Mouse (Mus musculus): ENCODE measurements around the gene Sec14l5. TPM values are rescaled to one million over a fixed set of nuclear protein-coding genes. Genes with fewer than 3 reads are reported as not detected.

Gene Sec14l5
- total RNA-seq, 2 experiments from 2014 or later, result 7.6 to 16.1 TPM

- no peak for TF ChIP-seq CTCF (IDR thresholded peaks at IDR 0.05)
- intact Hi-C loops (cut with DNase I), result loop anchor here (1.0 kb wide), 1 partner anchor 22 kb away; the partner anchor contains the start of gene Eef2kmt
Measured at GRCm38 (mm10) chr16:5232982-5233381, 86.1 kb downstream of the Sec14l5 start.

GRCm38 (mm10) chr16:5233418-5234313 lies 86.8 kb downstream of the Sec14l5 start, which contains the start of gene Alg1:
Gene Alg1 (plus strand): TSS chr16:5233621.
- intact Hi-C loops (cut with DNase I), result loop anchor here (1.0 kb wide), 1 partner anchor 22 kb away; the partner anchor contains the start of gene Eef2kmt
- H3K27ac ChIP-seq, result peak within 1 kb of the TSS; percentile 96

More at GRCm38 (mm10) chr16:5232982-5233381, 86.1 kb downstream of the Sec14l5 start:
- DNase-seq, result no peak
- H3K27ac ChIP-seq, result peak overlapping the region; percentile 96
- peak overlapping the region; percentile 89 for H3K4me3 ChIP-seq

More at GRCm38 (mm10) chr16:5233418-5234313, 86.8 kb downstream of the Sec14l5 start, which contains the start of gene Alg1:
- peak within 1 kb of the TSS; percentile 89 for H3K4me3 ChIP-seq
- TF ChIP-seq CTCF (IDR thresholded peaks at IDR 0.05), result no peak
- peak; percentile 97 for DNase-seq

Small RNAs within 50 kb of the gene (microRNA-seq; reads per million reads assigned to microRNA genes)
- gene Gm23689 (not detected), gene Gm26095 (not detected), gene Mir6364 (not detected)

Other genes with a start within 250 kb of the Sec14l5 start
- 10 to 100 TPM; 10.5 to 13.7 TPM for gene Nudt16l1, start 208.3 kb upstream of the Sec14l5 start, total RNA-seq (2021)
- 10 to 100 TPM; 12.8 to 16.7 TPM for gene Anks3, start 182.9 kb upstream of the Sec14l5 start, total RNA-seq (2021)
- gene Sept12, start 149.3 kb upstream of the Sec14l5 start, total RNA-seq (2021), result not detected
- not detected for gene Smim22, start 139.8 kb upstream of the Sec14l5 start, total RNA-seq (2021)
- gene Rogdi, start 133.6 kb upstream of the Sec14l5 start, total RNA-seq (2021), result 1 to 10 TPM; 5.2 to 7.4 TPM
- 10 to 100 TPM; 33.1 to 33.7 TPM for gene Glyr1, start 97.2 kb upstream of the Sec14l5 start, total RNA-seq (2021)
- gene Ubn1, start 97.1 kb upstream of the Sec14l5 start, total RNA-seq (2021), result 10 to 100 TPM; 24.7 to 25.4 TPM
- gene Ppl, start 14.7 kb upstream of the Sec14l5 start, total RNA-seq (2021), result 1 to 10 TPM; 2.5 to 3.7 TPM
- 1 to 10 TPM; 5.6 to 6.7 TPM for gene Nagpa, start 56.9 kb downstream of the Sec14l5 start, total RNA-seq (2021)
- gene AU021092, start 75.2 kb downstream of the Sec14l5 start, total RNA-seq (2021), result 1 to 10 TPM; 3.2 to 3.6 TPM
- gene Alg1, start 86.5 kb downstream of the Sec14l5 start, total RNA-seq (2021), result 10 to 100 TPM; 10.0 to 10.4 TPM
- 1 to 10 TPM; 6.8 to 8.1 TPM for gene Eef2kmt, start 108.9 kb downstream of the Sec14l5 start, total RNA-seq (2021)